Mouse (Mus musculus) CH12.LX (cell line): Measurements from ENCODE around the gene Olfr1412. TPM values are rescaled to one million over a fixed set of nuclear protein-coding genes. Genes with fewer than 3 reads are reported as not detected.

Source experiments
- DNase-seq: peaks from one replicate; pipeline ENCODE4 v3.0.0-alpha.2; 2013; ENCODE audit errors: extremely low read depth
- H3K27ac ChIP-seq: 2 replicates; pipeline ENCODE4 v1.5.1; 2012; ENCODE audit warnings: low read depth, mild to moderate bottlenecking, control low read depth, moderate library complexity; ENCODE audit not compliant: insufficient read depth
- H3K27me3 ChIP-seq: replicated peaks from 2 replicates; pipeline ENCODE3; 2012; ENCODE audit warnings: inconsistent platforms
- H3K36me3 ChIP-seq, 2 experiments: replicated peaks in 1 of 2; 2 replicates each; pipeline versions ENCODE3 to v1.6.1; 2012; ENCODE audit warnings: inconsistent platforms in 1 of 2, low read length in 1 of 2, mild to moderate bottlenecking in 1 of 2, mixed read lengths in 1 of 2, moderate library complexity in 1 of 2; ENCODE audit not compliant: control insufficient read depth in 1 of 2, insufficient read depth in 1 of 2
- H3K4me1 ChIP-seq, 2 experiments: 2 replicates each; pipeline ENCODE4 v1.6.1; 2012; ENCODE audit warnings: inconsistent platforms in 1 of 2, moderate library complexity in 1 of 2; ENCODE audit not compliant: insufficient read depth in 2 of 2, control insufficient read depth in 1 of 2
- H3K4me2 ChIP-seq: 2 replicates; pipeline ENCODE4 v1.6.1; 2012; ENCODE audit warnings: low read depth, mild to moderate bottlenecking, control low read depth; ENCODE audit not compliant: poor library complexity, insufficient read depth, severe bottlenecking
- H3K4me3 ChIP-seq, 3 experiments: fragments of 150-350 bp in 1 of 3; sonication (generic) in 1 of 3; replicated peaks in 1 of 3; 2 replicates each; pipeline versions ENCODE3 to v1.5.1; 2011 to 2012; ENCODE audit warnings: low read depth in 2 of 3, low read length in 2 of 3, mild to moderate bottlenecking in 2 of 3, moderate library complexity in 2 of 3, control low read depth in 1 of 3, improper control_type of control experiment in 1 of 3, inconsistent platforms in 1 of 3, mixed read lengths in 1 of 3; ENCODE audit not compliant: poor library complexity in 1 of 3
- H3K79me2 ChIP-seq: replicated peaks from 2 replicates; pipeline ENCODE4 v1.6.1; 2012; ENCODE audit warnings: mild to moderate bottlenecking, moderate library complexity; ENCODE audit not compliant: control insufficient read depth, poor library complexity, insufficient read depth, severe bottlenecking; ENCODE audit errors: extremely low read depth
- H3K9ac ChIP-seq: 2 replicates; pipeline ENCODE4 v1.6.1; 2012; ENCODE audit warnings: low read depth, mild to moderate bottlenecking, control low read depth, moderate library complexity; ENCODE audit not compliant: insufficient read depth
- H3K9me3 ChIP-seq: replicated peaks from 2 replicates; pipeline ENCODE3; 2012; ENCODE audit warnings: low read length, inconsistent platforms, mixed read lengths
- CHD2 ChIP-seq: IDR thresholded peaks from 2 replicates; pipeline ENCODE4 v1.6.1; 2011; ENCODE audit warnings: low read length, improper control_type of control experiment
- CTCF ChIP-seq, 2 experiments: IDR thresholded peaks in 1 of 2; conservative IDR thresholded peaks in 1 of 2; 2 replicates each; pipeline ENCODE4 v1.5.1; 2011 to 2012; ENCODE audit warnings: low read depth in 2 of 2, low read length in 2 of 2, improper control_type of control experiment in 1 of 2, inconsistent platforms in 1 of 2, mild to moderate bottlenecking in 1 of 2, moderate library complexity in 1 of 2
- E2F4 ChIP-seq: IDR thresholded peaks from 2 replicates; pipeline ENCODE4 v1.6.1; 2011; ENCODE audit warnings: low read depth, low read length, improper control_type of control experiment; ENCODE audit not compliant: insufficient replicate concordance
- ELF1 ChIP-seq: IDR thresholded peaks from 2 replicates; pipeline ENCODE4 v1.6.1; 2014; ENCODE audit warnings: low read depth, mild to moderate bottlenecking, inconsistent platforms, low read length, improper control_type of control experiment
- GABPA ChIP-seq: IDR thresholded peaks from 2 replicates; pipeline ENCODE4 v1.6.1; 2012; ENCODE audit warnings: low read depth, low read length, improper control_type of control experiment, inconsistent platforms; ENCODE audit not compliant: insufficient replicate concordance
- JUN ChIP-seq: IDR thresholded peaks from 2 replicates; pipeline ENCODE4 v1.6.1; 2011; ENCODE audit warnings: low read depth, mild to moderate bottlenecking, low read length, improper control_type of control experiment, moderate library complexity; ENCODE audit not compliant: insufficient read depth
- JUND ChIP-seq: conservative IDR thresholded peaks from 2 replicates; pipeline ENCODE4 v1.6.1; 2011; ENCODE audit warnings: low read depth, low read length, improper control_type of control experiment
- KAT2A ChIP-seq: IDR thresholded peaks from 2 replicates; pipeline ENCODE4 v1.6.1; 2012; ENCODE audit warnings: low read length, improper control_type of control experiment, inconsistent platforms; ENCODE audit not compliant: insufficient replicate concordance
- MAFK ChIP-seq: IDR thresholded peaks from 2 replicates; pipeline ENCODE4 v1.6.1; 2011; ENCODE audit warnings: low read length, improper control_type of control experiment; ENCODE audit not compliant: insufficient replicate concordance
- MAZ ChIP-seq: IDR thresholded peaks from 2 replicates; pipeline ENCODE4 v1.6.1; 2012; ENCODE audit warnings: low read depth, mild to moderate bottlenecking, inconsistent platforms, low read length, improper control_type of control experiment, moderate library complexity
- NRF1 ChIP-seq: IDR thresholded peaks from 2 replicates; pipeline ENCODE4 v1.6.1; 2014; ENCODE audit warnings: low read depth, mild to moderate bottlenecking, inconsistent platforms, low read length, improper control_type of control experiment, moderate library complexity
- POLR2AphosphoS2 ChIP-seq: IDR thresholded peaks from 2 replicates; pipeline ENCODE4 v1.6.1; 2011; ENCODE audit warnings: low read depth, low read length, improper control_type of control experiment
- SIN3A ChIP-seq: IDR thresholded peaks from 2 replicates; pipeline ENCODE4 v1.6.1; 2012; ENCODE audit warnings: low read length, improper control_type of control experiment, inconsistent platforms
- USF2 ChIP-seq: conservative IDR thresholded peaks from 2 replicates; pipeline ENCODE4 v1.6.1; 2011; ENCODE audit warnings: low read depth, low read length, improper control_type of control experiment
- ZC3H11A ChIP-seq: IDR thresholded peaks from 2 replicates; pipeline ENCODE4 v1.6.1; 2012; ENCODE audit warnings: low read depth, mild to moderate bottlenecking, inconsistent platforms, low read length, improper control_type of control experiment
- ZKSCAN1 ChIP-seq: IDR thresholded peaks from 2 replicates; pipeline ENCODE4 v1.6.1; 2012; ENCODE audit warnings: low read depth, inconsistent platforms, low read length, improper control_type of control experiment, borderline replicate concordance
- ZMIZ1 ChIP-seq: IDR thresholded peaks from 2 replicates; pipeline ENCODE4 v1.6.1; 2012; ENCODE audit warnings: low read depth, mild to moderate bottlenecking, inconsistent platforms, low read length, improper control_type of control experiment
- dilution Hi-C: fragments of 300-500 bp; cut with MboI; formaldehyde crosslinking; loops from 2 replicates; pipeline ENCODE4 v1.14.3; 2020; ENCODE audit warnings: low sequenced_read_pairs; ENCODE audit not compliant: extremely low pct_unique_long_range_greater_than_20kb, extremely low pct_ligation_motif_present
- in situ Hi-C: fragments of 300-500 bp; cut with MboI; formaldehyde crosslinking; loops from 3 replicates; pipeline ENCODE4 v1.14.3; 2019; ENCODE audit warnings: low sequenced_read_pairs, low pct_ligation_motif_present, low pct_unique_long_range_greater_than_20kb, mixed read lengths
- polyA plus RNA-seq: library from polyadenylated mRNA; unstranded; fragments of >175 nt; gene quantifications from 2 replicates; pipeline ENCODE4 v1.2.1, GENCODE M21; 2012; ENCODE audit warnings: low read depth; ENCODE audit not compliant: insufficient read length
- total RNA-seq, 2 experiments: library from RNA; depleted of rRNA; stranded (reverse); fragments of 300-350 nt in 1 of 2; fragments of >200 nt in 1 of 2; gene quantifications; 2 replicates each; pipeline ENCODE4 v1.2.3; 2012 to 2014

Olfr1412 gene
- total and polyA plus RNA-seq, 3 experiments, result not detected

DNA sequence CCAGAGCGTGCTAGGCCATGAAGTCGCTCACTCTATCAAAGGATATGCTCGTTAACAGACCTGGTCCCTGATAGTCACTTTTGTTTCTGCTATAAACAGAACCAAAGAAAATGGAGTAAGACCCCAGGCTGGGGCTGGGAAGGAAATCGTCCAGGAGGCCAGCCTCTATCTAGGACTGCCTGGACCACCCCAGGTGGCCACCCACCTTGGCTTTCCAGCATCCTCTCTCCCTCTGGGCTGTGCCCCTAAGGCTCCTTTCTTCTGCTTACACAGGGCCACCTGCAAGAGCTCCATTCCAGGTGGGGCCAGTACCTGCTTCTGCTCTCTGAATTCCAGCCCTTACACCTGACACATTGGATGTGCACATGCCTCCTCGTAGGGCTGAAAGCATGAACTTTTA is 46.6 kb downstream of the Olfr1412 start:
- in situ Hi-C loops, result no loop called here
- H3K27ac ChIP-seq, result no peak overlapping the region
- no peaks in the 10 kb centered on the region; the same call in 1 of the 2 replicates for H3K79me2 ChIP-seq
- no peak for DNase-seq
- peaks cover 29% of the 10 kb centered on the region for H3K27me3 ChIP-seq
- H3K36me3 ChIP-seq, result peaks cover 12 to 25% of the 10 kb centered on the region in 2 experiments
- no peaks in the 10 kb centered on the region for H3K4me1 ChIP-seq
- H3K4me3 ChIP-seq, result no peak overlapping the region
- TF ChIP-seq POLR2AphosphoS2 (no peak), JUND (no peak), JUN (no peak), ZKSCAN1 (no peak), USF2 (no peak), GABPA (no peak), ZC3H11A (no peak), ELF1 (no peak), CTCF (conservative IDR thresholded peaks at IDR 0.05 in 1 of 2, IDR thresholded peaks at IDR 0.05 in 1 of 2; ENCODE audit: low read depth in 2 of 2, low read length in 2 of 2) (no peak), KAT2A (no peak), E2F4 (no peak), MAFK (no peak)
- H3K9me3 ChIP-seq, result no peaks in the 10 kb centered on the region
- dilution Hi-C loops, result no loop called here
- no peak overlapping the region for H3K9ac ChIP-seq
- H3K4me2 ChIP-seq, result no peak overlapping the region

DNA sequence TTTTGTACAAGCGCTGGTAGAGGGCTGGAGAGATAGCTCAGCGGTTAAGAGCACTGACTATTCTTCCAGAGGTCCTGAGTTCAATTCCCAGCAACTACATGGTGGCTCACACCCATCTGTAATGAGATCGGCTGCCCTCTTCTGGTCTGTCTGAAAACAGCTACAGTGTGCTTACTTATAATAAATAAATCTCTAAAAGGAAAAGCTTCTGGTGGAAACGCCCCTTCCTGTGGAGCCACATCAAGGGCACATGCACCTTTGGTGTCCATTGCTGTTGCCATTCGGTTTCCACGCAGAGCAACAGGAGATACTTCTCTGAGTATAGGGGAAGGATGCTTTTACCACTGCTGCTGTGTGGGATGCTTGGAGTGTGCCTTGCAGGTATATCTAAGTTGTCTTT is 47.4 kb downstream of the Olfr1412 start:
- dilution Hi-C loops (no loop called here), in situ Hi-C loops (no loop called here)
- H3K79me2 ChIP-seq, result no peaks in the 10 kb centered on the region; the same call in 1 of the 2 replicates
- no peaks in the 10 kb centered on the region for H3K4me1 ChIP-seq
- DNase-seq, result peak; percentile 35
- no peak overlapping the region for H3K4me2 ChIP-seq
- TF ChIP-seq ZMIZ1 (no peak), CTCF (conservative IDR thresholded peaks at IDR 0.05 in 1 of 2, IDR thresholded peaks at IDR 0.05 in 1 of 2; ENCODE audit: low read depth in 2 of 2, low read length in 2 of 2) (peak in 1 of 2 experiments; percentile 41; a peak in 1 of 4 replicates)
- no peaks in the 10 kb centered on the region for H3K9me3 ChIP-seq
- no peak overlapping the region for H3K9ac ChIP-seq
- no peak overlapping the region for H3K4me3 ChIP-seq
- no peak overlapping the region for H3K27ac ChIP-seq
- peaks cover 24% of the 10 kb centered on the region for H3K27me3 ChIP-seq
- H3K36me3 ChIP-seq, result peaks cover 18 to 33% of the 10 kb centered on the region in 2 experiments

DNA sequence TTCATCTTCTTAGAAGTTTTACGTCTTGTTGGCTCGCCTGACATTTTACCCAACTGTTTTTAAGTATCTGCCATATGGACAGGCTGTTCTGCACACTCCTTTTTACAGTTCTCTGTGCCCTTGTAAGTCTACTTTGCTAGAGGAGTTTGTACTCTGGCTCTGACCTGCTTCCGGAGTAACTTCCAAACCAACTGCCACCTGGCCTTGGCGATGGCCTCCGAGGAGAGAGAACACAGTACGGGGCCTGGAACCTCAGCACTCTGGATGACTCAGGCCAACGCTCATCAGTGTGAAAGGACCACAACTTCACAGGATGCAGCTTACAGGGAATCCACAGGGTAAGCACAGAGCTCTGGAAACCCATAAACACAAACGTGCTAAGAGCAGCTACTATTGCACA is 48.1 kb downstream of the Olfr1412 start:
- no peak for DNase-seq
- Histone ChIP-seq H3K4me1 (no peaks in the 10 kb centered on the region), H3K27me3 (peaks cover 20% of the 10 kb centered on the region), H3K9me3 (no peaks in the 10 kb centered on the region), H3K4me2 (no peak overlapping the region), H3K27ac (no peak overlapping the region), H3K4me3 (no peak overlapping the region), H3K79me2 (no peaks in the 10 kb centered on the region), H3K36me3 (peaks cover 26 to 40% of the 10 kb centered on the region in 2 experiments), H3K9ac (no peak overlapping the region)
- in situ Hi-C loops (no loop called here), dilution Hi-C loops (no loop called here)
- TF ChIP-seq CTCF (conservative IDR thresholded peaks at IDR 0.05 in 1 of 2, IDR thresholded peaks at IDR 0.05 in 1 of 2; ENCODE audit: low read depth in 2 of 2, low read length in 2 of 2), result no peak
- TF ChIP-seq ZKSCAN1, result no peak
- no peak for TF ChIP-seq NRF1
- TF ChIP-seq CHD2, result no peak
- no peak for TF ChIP-seq MAZ
- TF ChIP-seq POLR2AphosphoS2, result no peak
- TF ChIP-seq SIN3A, result no peak
- TF ChIP-seq JUN, result no peak
- no peak for TF ChIP-seq USF2
